Mouse (Mus musculus) liver, postnatal 0 days (tissue): Measurements from ENCODE around the gene Adgrl1.
"Not testable (repeated sequence)": the region's sequence is repeated elsewhere in the genome, so short reads cannot be mapped to it uniquely, and the experiment has no call there.

ENCODE experiments used
- CTCF ChIP-seq: sonication (generic); IDR thresholded peaks from 2 replicates; pipeline ENCODE4 v1.5.1; 2016; ENCODE audit warnings: antibody characterized with exemption, low read depth
- EP300 ChIP-seq: IDR thresholded peaks from 2 replicates; pipeline ENCODE4 v1.6.1; 2016; ENCODE audit warnings: antibody characterized with exemption, low read depth, mild to moderate bottlenecking

DNA sequence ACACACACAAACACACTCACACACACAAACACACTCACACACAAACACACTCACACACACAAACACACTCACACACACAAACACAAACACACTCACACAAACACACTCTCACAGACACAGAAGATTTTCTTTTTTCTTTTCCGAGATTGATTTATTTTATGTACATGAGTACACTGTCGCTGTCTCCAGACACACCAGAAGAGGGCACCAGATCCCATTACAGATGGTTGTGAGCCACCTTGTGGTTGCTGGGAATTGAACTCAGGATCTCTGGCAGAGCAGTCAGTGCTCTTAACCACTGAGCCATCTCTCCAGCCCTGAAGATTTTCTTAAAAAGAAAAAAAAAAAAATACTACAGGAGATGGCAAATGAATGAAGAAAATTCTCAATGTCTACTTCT lies 83.3 kb downstream of the Adgrl1 start:
- TF ChIP-seq EP300 = not testable (repeated sequence)
- TF ChIP-seq CTCF = peak; percentile 28; the same call in 1 of the 2 replicates
